ENCODE assay signal across 20 mouse cellular contexts in genomic region chr7:92258148-92258547, GRCm38 (mm10).
A peak's percentile ranks its signal among the peaks of the same experiment; 100 is the strongest.
DNase-seq lines count a peak whose midpoint lies in the region; ATAC-seq lines count a peak whose summit lies in the region.
"Had no signal": no experiment of that assay in that cellular context is flagged by ENCODE, and none has a peak within 500 bp of the region (broad histone marks: within the 10 kb centered on the region; RNA-seq: fewer than 3 reads in every experiment).

No protein-coding gene starts in this region.

- H3K4me1 ChIP-seq in kidney, embryonic 16.5 days (ENCODE audit: insufficient read depth, low read length) = no peaks in the 10 kb centered on the region
- no peaks in the 10 kb centered on the region for H3K4me1 ChIP-seq in intestine, embryonic 16.5 days (ENCODE audit: control insufficient read depth, insufficient read depth, low read length)
- H3K4me1 ChIP-seq: embryonic facial prominence, embryonic 15.5 days; hindbrain, embryonic 12.5 days; hindbrain, embryonic 15.5 days had no signal

- no peak overlapping the region for H3K27ac ChIP-seq in kidney, embryonic 16.5 days (ENCODE audit: low read length)
- no peak overlapping the region for H3K27ac ChIP-seq in intestine, embryonic 16.5 days (ENCODE audit: low read length)
- H3K27ac ChIP-seq: embryonic facial prominence, embryonic 12.5 days; embryonic facial prominence, embryonic 15.5 days; gastrocnemius, adult 2 months; hindbrain, embryonic 12.5 days; hindbrain, embryonic 15.5 days had no signal

- WGBS in kidney, embryonic 16.5 days = 82% methylated on average over 4 of the region's 4 CpGs
- WGBS in intestine, embryonic 16.5 days = 73% methylated on average over 4 of the region's 4 CpGs

- no peaks in the 10 kb centered on the region for H3K27me3 ChIP-seq in kidney, embryonic 16.5 days (ENCODE audit: insufficient read depth, low read length)
- H3K27me3 ChIP-seq in intestine, embryonic 16.5 days (replicated peaks; ENCODE audit: control insufficient read depth, insufficient read depth, low read length) = no peaks in the 10 kb centered on the region
- H3K27me3 ChIP-seq: embryonic facial prominence, embryonic 12.5 days; embryonic facial prominence, embryonic 15.5 days; hindbrain, embryonic 12.5 days; hindbrain, embryonic 15.5 days; Patski had no signal

- 0 out of 2 replicates have a peak, but pooled peaks have one; percentile 23 for ATAC-seq in kidney, embryonic 16.5 days (ENCODE audit: low FRiP score, low TSS enrichment)
- peak; percentile 34; the same call in 1 of the 2 replicates for ATAC-seq in intestine, embryonic 16.5 days
- no peak for ATAC-seq in activated CD4-positive, CD25-positive, alpha-beta regulatory T cell, adult 4 months
- ATAC-seq: forebrain, embryonic 14.5 days; forebrain, postnatal 0 days had no signal

- H3K9me3 ChIP-seq in kidney, embryonic 16.5 days (ENCODE audit: low read length) = no peaks in the 10 kb centered on the region
- no peaks in the 10 kb centered on the region for H3K9me3 ChIP-seq in intestine, embryonic 16.5 days (ENCODE audit: control insufficient read depth, low read length)
- H3K9me3 ChIP-seq: embryonic facial prominence, embryonic 12.5 days; embryonic facial prominence, embryonic 15.5 days; G1E; hindbrain, embryonic 12.5 days; hindbrain, embryonic 15.5 days had no signal

- no peak overlapping the region for H3K4me3 ChIP-seq in kidney, embryonic 16.5 days (ENCODE audit: low read length)
- no peak overlapping the region for H3K4me3 ChIP-seq in intestine, embryonic 16.5 days (ENCODE audit: low read length)
- H3K4me3 ChIP-seq: embryonic facial prominence, embryonic 12.5 days; embryonic facial prominence, embryonic 15.5 days; gastrocnemius, adult 2 months; hindbrain, embryonic 12.5 days; hindbrain, embryonic 15.5 days had no signal

- no peak overlapping the region for H3K9ac ChIP-seq in kidney, embryonic 16.5 days (replicated peaks; ENCODE audit: low read length)
- H3K9ac ChIP-seq in intestine, embryonic 16.5 days (ENCODE audit: low read depth, low read length) = no peak overlapping the region
- H3K9ac ChIP-seq: embryonic facial prominence, embryonic 12.5 days; embryonic facial prominence, embryonic 15.5 days; forebrain, postnatal 0 days; hindbrain, embryonic 12.5 days; hindbrain, embryonic 15.5 days had no signal

- DNase-seq in adrenal gland, adult 2 months = peak; percentile 11
- no peak for DNase-seq in adrenal gland, postnatal 14 days
- DNase-seq in kidney, postnatal 4 days = no peak
- DNase-seq: cerebellum, adult 9-11 months; cerebellum, postnatal 25 days; forebrain, postnatal 0 days; gastrocnemius, adult 2 months; gastrocnemius, postnatal 14 days; heart, adult 11 months had no signal

- no peaks in the 10 kb centered on the region for H3K36me3 ChIP-seq in kidney, embryonic 16.5 days (ENCODE audit: insufficient read depth, low read length)
- H3K36me3 ChIP-seq in intestine, embryonic 16.5 days (ENCODE audit: control insufficient read depth, insufficient read depth, low read length) = no peaks in the 10 kb centered on the region
- H3K36me3 ChIP-seq: embryonic facial prominence, embryonic 12.5 days; embryonic facial prominence, embryonic 15.5 days; G1E; hindbrain, embryonic 12.5 days; hindbrain, embryonic 15.5 days had no signal

- no peak overlapping the region for H3K4me2 ChIP-seq in kidney, embryonic 16.5 days (replicated peaks; ENCODE audit: low read depth, low read length)
- H3K4me2 ChIP-seq in intestine, embryonic 16.5 days (ENCODE audit: low read depth, low read length) = no peak overlapping the region
- H3K4me2 ChIP-seq: embryonic facial prominence, embryonic 12.5 days; embryonic facial prominence, embryonic 15.5 days; heart, embryonic 11.5 days; hindbrain, embryonic 12.5 days; hindbrain, embryonic 15.5 days had no signal
